Mouse (Mus musculus): Measurements from ENCODE around the gene Ptprcap. TPM values are rescaled to one million over a fixed set of nuclear protein-coding genes. Genes with fewer than 3 reads are reported as not detected.

Ptprcap gene
- 7.0 and 8.9 TPM in 2 replicates for polyA plus RNA-seq (2012; rRNA removed)
- 7.8 and 8.9 TPM in 2 replicates for polyA plus RNA-seq (2014; fragmentation: Nextera tagmentation; extraction: Ambion mirVana)

DNA sequence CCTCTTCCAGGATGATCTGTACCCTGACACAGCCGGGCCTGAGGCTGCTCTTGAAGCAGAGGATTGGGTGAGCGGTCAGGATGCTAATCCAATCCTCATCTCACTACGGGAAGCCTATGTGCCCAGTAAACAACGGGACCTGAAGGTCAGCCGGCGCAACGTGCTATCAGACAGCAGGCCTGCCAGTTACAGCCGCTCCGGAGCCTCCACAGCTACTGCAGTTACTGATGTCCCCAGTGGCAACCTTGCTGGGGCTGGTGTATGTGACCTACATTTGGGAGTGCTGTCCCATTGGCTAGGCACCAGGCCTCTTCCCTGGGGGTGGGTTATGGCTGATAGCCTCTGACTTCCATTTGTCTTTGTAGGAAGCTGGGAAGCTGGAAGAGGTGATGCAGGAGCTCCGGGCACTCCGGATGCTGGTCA lies at the start of gene Ptprcap:
TSS of gene Ptprcap (plus strand) at position 373 of the 423 bp plus-strand sequence.
- Histone ChIP-seq H3K27me3 (ENCODE audit: control insufficient read depth, insufficient read depth, low read length) (no peaks in the 10 kb centered on the region), H3K4me1 (ENCODE audit: control insufficient read depth, insufficient read depth, low read length) (peaks cover 9% of the 10 kb centered on the region), H3K36me3 (ENCODE audit: control insufficient read depth, insufficient read depth, low read length) (peaks cover 57% of the 10 kb centered on the region), H3K4me2 (replicated peaks; ENCODE audit: low read depth, low read length, severe bottlenecking) (no peak within 1 kb of the TSS), H3K27ac (replicated peaks; ENCODE audit: low read depth, low read length) (no peak within 1 kb of the TSS), H3K4me3 (replicated peaks; ENCODE audit: low read length) (no peak within 1 kb of the TSS), H3K9ac (ENCODE audit: low read depth, low read length, severe bottlenecking) (no peak within 1 kb of the TSS), H3K9me3 (ENCODE audit: control insufficient read depth, low read length) (no peaks in the 10 kb centered on the region)
- no peak for DNase-seq (ENCODE audit: low spot score)
- no peak for ATAC-seq (ENCODE audit: low FRiP score, low read depth)
- TF ChIP-seq POLR2A (IDR thresholded peaks at IDR 0.05; ENCODE audit: borderline replicate concordance, extremely low read depth, insufficient read depth, insufficient read length), result no peak
- 80% methylated on average over 11 of the region's 11 CpGs for WGBS

- Histone ChIP-seq H3K4me1 (ENCODE audit: control insufficient read depth, insufficient read depth, low read length) (peaks cover 18% of the 10 kb centered on the region), H3K36me3 (ENCODE audit: control insufficient read depth, insufficient read depth, low read length) (no peaks in the 10 kb centered on the region), H3K27ac (replicated peaks; ENCODE audit: low read depth, low read length) (no peak overlapping the region), H3K4me3 (replicated peaks; ENCODE audit: low read length) (no peak overlapping the region), H3K27me3 (ENCODE audit: control insufficient read depth, insufficient read depth, low read length) (peaks cover 32% of the 10 kb centered on the region; the same call in 1 of the 2 replicates), H3K4me2 (replicated peaks; ENCODE audit: low read depth, low read length, severe bottlenecking) (no peak overlapping the region), H3K9me3 (ENCODE audit: control insufficient read depth, low read length) (no peaks in the 10 kb centered on the region), H3K9ac (ENCODE audit: low read depth, low read length, severe bottlenecking) (no peak overlapping the region)
- DNase-seq (ENCODE audit: low spot score), result no peak
- 74% methylated on average over 3 of the region's 3 CpGs for WGBS
- no peak for TF ChIP-seq POLR2A (IDR thresholded peaks at IDR 0.05; ENCODE audit: borderline replicate concordance, extremely low read depth, insufficient read depth, insufficient read length)
- no peak for ATAC-seq (ENCODE audit: low FRiP score, low read depth)
Observed at GRCm38 (mm10) chr19:4103792-4104191, 49.6 kb upstream of the Ptprcap start.

DNA sequence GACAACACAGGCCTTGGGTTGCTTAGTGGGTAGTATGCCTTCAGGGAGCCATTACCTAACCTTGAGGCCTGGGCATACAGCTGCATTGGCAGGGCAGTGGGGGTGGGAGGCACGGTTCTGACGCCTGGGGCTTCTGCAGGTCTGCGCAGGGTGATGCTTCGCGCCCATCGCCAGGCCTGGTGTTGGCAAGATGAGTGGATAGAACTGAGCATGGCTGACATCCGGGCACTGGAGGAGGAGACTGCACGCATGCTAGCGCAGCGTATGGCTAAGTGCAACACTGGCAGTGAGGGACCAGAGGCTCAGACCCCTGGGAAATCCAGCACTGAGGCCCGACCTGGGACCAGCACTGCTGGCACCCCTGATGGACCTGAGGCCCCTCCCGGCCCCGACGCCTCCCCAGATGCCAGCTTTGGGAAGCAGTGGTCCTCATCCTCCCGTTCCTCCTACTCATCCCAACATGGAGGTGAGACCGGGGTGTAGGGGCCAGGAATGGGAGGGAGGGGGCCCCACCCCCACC lies 48.7 kb upstream of the Ptprcap start:
- Histone ChIP-seq H3K36me3 (ENCODE audit: control insufficient read depth, insufficient read depth, low read length) (no peaks in the 10 kb centered on the region), H3K27ac (replicated peaks; ENCODE audit: low read depth, low read length) (no peak overlapping the region), H3K4me1 (ENCODE audit: control insufficient read depth, insufficient read depth, low read length) (peaks cover 11% of the 10 kb centered on the region), H3K9me3 (ENCODE audit: control insufficient read depth, low read length) (no peaks in the 10 kb centered on the region), H3K9ac (ENCODE audit: low read depth, low read length, severe bottlenecking) (no peak overlapping the region), H3K27me3 (ENCODE audit: control insufficient read depth, insufficient read depth, low read length) (peaks cover 26% of the 10 kb centered on the region; the same call in 1 of the 2 replicates), H3K4me2 (replicated peaks; ENCODE audit: low read depth, low read length, severe bottlenecking) (no peak overlapping the region), H3K4me3 (replicated peaks; ENCODE audit: low read length) (no peak overlapping the region)
- WGBS, result 90% methylated on average over 16 of the region's 16 CpGs
- DNase-seq (ENCODE audit: low spot score), result no peak
- TF ChIP-seq POLR2A (IDR thresholded peaks at IDR 0.05; ENCODE audit: borderline replicate concordance, extremely low read depth, insufficient read depth, insufficient read length), result no peak
- ATAC-seq (ENCODE audit: low FRiP score, low read depth), result no peak

- Histone ChIP-seq H3K9me3 (ENCODE audit: control insufficient read depth, low read length) (no peaks in the 10 kb centered on the region), H3K4me1 (ENCODE audit: control insufficient read depth, insufficient read depth, low read length) (no peaks in the 10 kb centered on the region), H3K27ac (replicated peaks; ENCODE audit: low read depth, low read length) (no peak overlapping the region), H3K4me3 (replicated peaks; ENCODE audit: low read length) (no peak overlapping the region), H3K9ac (ENCODE audit: low read depth, low read length, severe bottlenecking) (no peak overlapping the region), H3K4me2 (replicated peaks; ENCODE audit: low read depth, low read length, severe bottlenecking) (no peak overlapping the region), H3K27me3 (ENCODE audit: control insufficient read depth, insufficient read depth, low read length) (peaks cover 7% of the 10 kb centered on the region; the same call in 1 of the 2 replicates), H3K36me3 (ENCODE audit: control insufficient read depth, insufficient read depth, low read length) (peaks cover 4% of the 10 kb centered on the region)
- 84% methylated on average over 14 of the region's 14 CpGs for WGBS
- DNase-seq (ENCODE audit: low spot score) (no peak), ATAC-seq (ENCODE audit: low FRiP score, low read depth) (no peak)
- TF ChIP-seq POLR2A (IDR thresholded peaks at IDR 0.05; ENCODE audit: borderline replicate concordance, extremely low read depth, insufficient read depth, insufficient read length), result no peak
Observed at GRCm38 (mm10) chr19:4106654-4107053, 46.8 kb upstream of the Ptprcap start.

- Histone ChIP-seq H3K4me2 (replicated peaks; ENCODE audit: low read depth, low read length, severe bottlenecking) (no peak overlapping the region), H3K4me1 (ENCODE audit: control insufficient read depth, insufficient read depth, low read length) (peaks cover 1% of the 10 kb centered on the region; the same call in 1 of the 2 replicates), H3K27me3 (ENCODE audit: control insufficient read depth, insufficient read depth, low read length) (no peaks in the 10 kb centered on the region), H3K9me3 (ENCODE audit: control insufficient read depth, low read length) (no peaks in the 10 kb centered on the region), H3K9ac (ENCODE audit: low read depth, low read length, severe bottlenecking) (no peak overlapping the region), H3K4me3 (replicated peaks; ENCODE audit: low read length) (no peak overlapping the region), H3K36me3 (ENCODE audit: control insufficient read depth, insufficient read depth, low read length) (peaks cover 20% of the 10 kb centered on the region), H3K27ac (replicated peaks; ENCODE audit: low read depth, low read length) (no peak overlapping the region)
- WGBS, result 91% methylated on average over 9 of the region's 9 CpGs
- no peak for ATAC-seq (ENCODE audit: low FRiP score, low read depth)
- no peak for DNase-seq (ENCODE audit: low spot score)
- TF ChIP-seq POLR2A (IDR thresholded peaks at IDR 0.05; ENCODE audit: borderline replicate concordance, extremely low read depth, insufficient read depth, insufficient read length), result no peak
Observed at GRCm38 (mm10) chr19:4108535-4108934, 44.9 kb upstream of the Ptprcap start.

Measured in limb, embryonic 14.5 days (tissue).